Comparison of ENCODE assay signal across 17 mouse cellular contexts in the genomic region with DNA sequence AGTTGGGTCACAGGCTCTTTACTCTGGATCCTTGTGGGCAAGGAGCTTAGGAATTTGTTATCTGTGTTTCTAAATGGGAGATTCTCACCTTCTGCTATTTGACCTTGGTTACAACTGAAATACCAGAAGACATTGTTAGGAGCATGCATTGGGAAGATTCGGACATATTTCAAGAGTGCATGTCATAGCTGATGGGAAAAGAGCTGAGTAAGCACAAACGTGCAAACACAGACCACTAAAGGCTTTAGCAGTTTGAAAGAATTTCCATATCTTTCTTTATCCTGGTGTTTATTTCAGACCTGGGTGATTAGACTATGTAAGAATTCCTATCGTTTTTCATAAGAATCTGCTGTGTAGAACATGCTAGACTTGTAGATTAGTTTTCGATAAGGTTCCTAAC.
"Had no signal": no experiment of that assay in that cellular context is flagged by ENCODE, and none has a peak within 500 bp of the region (broad histone marks: within the 10 kb centered on the region; RNA-seq: fewer than 3 reads in every experiment).

No protein-coding gene starts in this region.

- H3K9ac ChIP-seq: liver, postnatal 0 days; lung, embryonic 15.5 days; midbrain, embryonic 12.5 days; neural tube, embryonic 12.5 days; stomach, embryonic 15.5 days had no signal

- H3K36me3 ChIP-seq: lung, embryonic 15.5 days; midbrain, embryonic 12.5 days; neural tube, embryonic 12.5 days; stomach, embryonic 15.5 days had no signal

- DNase-seq: liver, postnatal 0 days; lung, adult 2 months; lung, postnatal 14 days; lung, postnatal 36 days; midbrain, embryonic 14.5 days; right cerebral cortex, postnatal 14 days; thymus, adult 2 months; thymus, postnatal 25 days; thymus, postnatal 4 days had no signal

- H3K4me1 ChIP-seq: megakaryocyte, embryonic 14.5 days; neural tube, embryonic 12.5 days; stomach, embryonic 15.5 days had no signal

- H3K9me3 ChIP-seq: lung, embryonic 15.5 days; megakaryocyte, embryonic 14.5 days; midbrain, embryonic 12.5 days; neural tube, embryonic 12.5 days; stomach, embryonic 15.5 days had no signal

- H3K27me3 ChIP-seq: lung, embryonic 15.5 days; megakaryocyte, embryonic 14.5 days; midbrain, embryonic 12.5 days; neural tube, embryonic 12.5 days; stomach, embryonic 15.5 days had no signal

- H3K27ac ChIP-seq: lung, embryonic 15.5 days; macrophage; midbrain, embryonic 12.5 days; neural tube, embryonic 12.5 days; stomach, embryonic 15.5 days; stomach, postnatal 0 days had no signal

- ATAC-seq: liver, postnatal 0 days; lung, postnatal 0 days had no signal

- H3K4me3 ChIP-seq: lung, embryonic 15.5 days; megakaryocyte, embryonic 14.5 days; midbrain, embryonic 12.5 days; neural tube, embryonic 12.5 days; stomach, embryonic 15.5 days had no signal

- H3K4me2 ChIP-seq: lung, embryonic 15.5 days; midbrain, embryonic 12.5 days; neural tube, embryonic 12.5 days; stomach, embryonic 15.5 days had no signal
